20 mouse cellular contexts compared by ENCODE assay signal in genomic region chr19:47405548-47405947, GRCm38 (mm10).
"Had no signal": no experiment of that assay in that cellular context is flagged by ENCODE, and none has a peak within 500 bp of the region (broad histone marks: within the 10 kb centered on the region; RNA-seq: fewer than 3 reads in every experiment).

No protein-coding gene starts in this region.

- DNase-seq: kidney, adult 11 months; kidney, adult 8-10 months; kidney, postnatal 25 days; layer of hippocampus, adult 9-11 months; lung, embryonic 14.5 days; lung, postnatal 36 days; retina, postnatal 1 day; right cerebral cortex, postnatal 25 days; spleen, adult 18-20 months; thymus, postnatal 25 days had no signal

- H3K9ac ChIP-seq: limb, embryonic 13.5 days; lung, embryonic 14.5 days; midbrain, embryonic 13.5 days; neural tube, embryonic 13.5 days; stomach, embryonic 15.5 days had no signal

- H3K9me3 ChIP-seq: limb, embryonic 10.5 days; limb, embryonic 13.5 days; midbrain, embryonic 13.5 days; neural tube, embryonic 13.5 days; stomach, embryonic 15.5 days had no signal

- H3K27me3 ChIP-seq: limb, embryonic 13.5 days; midbrain, embryonic 13.5 days; neural tube, embryonic 13.5 days; stomach, embryonic 15.5 days had no signal

- H3K4me3 ChIP-seq: layer of hippocampus, adult 2 months; limb, embryonic 10.5 days; limb, embryonic 13.5 days; midbrain, embryonic 13.5 days; myocyte; neural tube, embryonic 13.5 days; stomach, embryonic 15.5 days had no signal

- H3K4me2 ChIP-seq: limb, embryonic 13.5 days; lung, embryonic 14.5 days; midbrain, embryonic 13.5 days; neural tube, embryonic 13.5 days; stomach, embryonic 15.5 days had no signal

- ATAC-seq: lung, postnatal 0 days; midbrain, embryonic 13.5 days; midbrain, embryonic 16.5 days had no signal

- H3K36me3 ChIP-seq: limb, embryonic 10.5 days; limb, embryonic 13.5 days; midbrain, embryonic 13.5 days; neural tube, embryonic 13.5 days; stomach, embryonic 15.5 days had no signal

- H3K27ac ChIP-seq: kidney, postnatal 0 days; layer of hippocampus, adult 2 months; limb, embryonic 10.5 days; limb, embryonic 13.5 days; midbrain, embryonic 13.5 days; neural tube, embryonic 13.5 days; stomach, embryonic 15.5 days had no signal
